Mouse (Mus musculus) monocyte, adult 59 days (primary cell): ENCODE results near the gene Gtf2h5. TPM values are rescaled to one million over a fixed set of nuclear protein-coding genes. Genes with fewer than 3 reads are reported as not detected.

Source experiments
- total RNA-seq, 2 experiments: library from RNA; stranded (reverse); gene quantifications; one replicate each; pipeline ENCODE4 v1.2.4; 2023

Gene Gtf2h5
- total RNA-seq: 10 to 100 TPM; 37.5 to 43.7 TPM

DNA sequence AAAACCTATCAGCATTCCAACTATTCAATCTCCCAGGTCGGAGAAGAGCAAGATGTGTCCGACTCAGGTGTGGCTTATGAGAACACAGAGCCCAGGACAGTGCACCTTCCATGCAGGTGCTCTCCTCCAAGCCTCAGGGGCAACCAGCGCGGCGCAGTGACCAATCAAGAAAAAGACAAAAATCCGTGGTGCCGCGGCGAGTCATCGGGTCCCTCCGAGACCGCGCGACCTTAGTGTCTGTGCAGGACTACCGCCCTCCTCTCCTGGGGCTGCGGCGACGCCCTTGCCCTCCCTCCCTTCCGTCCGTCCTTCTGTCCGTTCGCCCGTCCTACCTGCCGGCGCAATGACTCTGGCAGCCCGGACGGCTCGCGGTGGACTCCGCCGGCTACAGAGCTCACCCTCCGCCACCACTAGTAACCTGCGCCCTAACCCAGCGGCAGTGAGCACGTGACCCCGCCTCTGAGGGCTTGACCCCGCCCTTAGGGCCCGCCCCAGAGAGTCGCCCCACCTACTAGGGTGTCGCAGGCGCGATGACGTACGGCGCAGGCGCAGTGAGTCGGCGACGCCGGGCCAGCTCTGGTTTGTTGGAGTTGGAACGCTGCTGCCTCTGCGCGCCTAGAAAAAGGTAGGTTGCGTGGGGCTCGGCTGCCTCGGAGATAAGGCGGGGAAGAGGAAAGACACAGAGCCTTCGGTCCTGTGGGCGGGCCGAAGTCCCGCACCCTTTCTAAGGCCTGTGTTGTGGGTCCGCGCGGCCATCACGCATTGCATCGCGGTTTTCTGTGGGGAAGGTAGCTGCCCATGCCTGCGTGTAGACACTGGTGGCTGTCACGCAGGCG, at the start of gene Gtf2h5, which contains the start of gene Serac1:
TSS of gene Gtf2h5 (plus strand) at position 500 of the 836 bp plus-strand sequence.
TSS of gene Serac1 (minus strand) at position 455 of the 836 bp plus-strand sequence.

GRCm38 (mm10) chr17:6106361-6107014, 26.9 kb downstream of the Gtf2h5 start, which contains the start of gene Tulp4:
TSS of gene Tulp4 (plus strand) at chr17:6106437.

Other genes starting within 250 kb of the Gtf2h5 start
- 10 to 100 TPM; 38.5 to 39.6 TPM for gene Snx9, start 238.5 kb upstream of the Gtf2h5 start, total RNA-seq
- gene Synj2, start 138.5 kb upstream of the Gtf2h5 start, total RNA-seq: 10 to 100 TPM; 10.9 to 12.9 TPM
- 1 to 10 TPM; 4.6 to 4.7 TPM for gene Serac1, start within 50 bp of the Gtf2h5 start, total RNA-seq
- gene Tulp4, start 26.7 kb downstream of the Gtf2h5 start, total RNA-seq: 10 to 100 TPM; 42.0 to 57.0 TPM
- 1 to 10 TPM; 7.7 to 9.8 TPM for gene Tmem181a, start 177.1 kb downstream of the Gtf2h5 start, total RNA-seq
- gene Dynlt1a, start 237.7 kb downstream of the Gtf2h5 start, total RNA-seq: 1 to 10 TPM; 5.5 to 7.3 TPM